Mouse (Mus musculus): ENCODE data around the gene Rhoj. TPM values are rescaled to one million over a fixed set of nuclear protein-coding genes. Genes with fewer than 3 reads are reported as not detected.
"Not testable (repeated sequence)": the region's sequence is repeated elsewhere in the genome, so short reads cannot be mapped to it uniquely, and the experiment has no call there.

The Rhoj gene
- polyA plus RNA-seq, 1 experiment = 17.5 TPM

DNA sequence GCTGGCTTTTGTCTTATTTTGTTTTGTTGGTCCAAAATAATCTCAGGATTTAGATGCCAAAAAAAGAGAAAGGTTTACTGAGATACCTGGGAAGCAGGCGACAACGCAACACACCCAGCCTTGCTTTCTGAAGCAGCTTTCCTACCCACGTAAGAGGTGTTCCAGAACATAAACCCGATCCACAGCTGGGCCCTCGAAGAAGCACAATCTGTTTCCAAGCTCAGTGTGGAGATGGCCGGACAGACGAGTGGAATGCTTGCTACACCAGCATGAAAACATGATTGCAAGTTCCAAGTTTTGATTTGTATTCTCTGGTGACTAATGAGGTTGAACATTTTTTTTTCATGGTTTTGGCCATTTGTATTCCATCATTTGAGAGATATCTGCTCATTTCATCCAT, 32.2 kb downstream of the Rhoj start:
- no peaks in the 10 kb centered on the region for H3K4me1 ChIP-seq (ENCODE audit: control insufficient read depth, insufficient read depth, insufficient read length, low read length)
- TF ChIP-seq POLR2A (IDR thresholded peaks at IDR 0.05; ENCODE audit: low read depth, low read length) (no peak), CTCF (IDR thresholded peaks at IDR 0.05; ENCODE audit: extremely low read depth, insufficient read length, insufficient replicate concordance, low read depth, low read length) (no peak)
- 86% methylated on average over 7 of the region's 7 CpGs for WGBS
- H3K36me3 ChIP-seq (ENCODE audit: control insufficient read depth, insufficient read depth, low read length) = no peaks in the 10 kb centered on the region
- no peak overlapping the region for H3K4me3 ChIP-seq (ENCODE audit: low read depth, low read length)
- no peaks in the 10 kb centered on the region for H3K27me3 ChIP-seq (ENCODE audit: control insufficient read depth, insufficient read depth, low read length)
- H3K27ac ChIP-seq (ENCODE audit: insufficient read depth, low read depth, low read length) = no peak overlapping the region

DNA sequence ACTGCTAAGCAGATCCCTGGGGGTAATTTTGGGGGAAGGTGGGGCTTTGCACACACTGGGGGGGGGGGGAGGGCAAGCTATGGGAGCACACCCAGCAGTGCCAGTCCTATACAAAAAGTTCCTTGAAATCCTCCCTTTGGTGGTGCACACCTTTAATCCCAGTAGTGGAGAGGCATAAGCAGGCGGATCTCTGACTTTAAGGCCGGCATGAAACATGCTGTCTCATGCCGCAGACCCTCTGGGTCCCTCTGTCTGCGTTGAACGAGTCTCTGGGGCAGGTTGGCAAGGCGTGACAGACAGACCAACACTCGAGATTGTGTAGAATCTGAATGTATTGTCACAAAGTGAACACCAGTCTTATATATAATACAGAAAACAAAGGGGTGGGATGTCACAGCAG, 40.4 kb downstream of the Rhoj start:
- H3K36me3 ChIP-seq (ENCODE audit: control insufficient read depth, insufficient read depth, low read length) = no peaks in the 10 kb centered on the region
- 57% methylated on average over 7 of the region's 7 CpGs for WGBS
- TF ChIP-seq CTCF (IDR thresholded peaks at IDR 0.05; ENCODE audit: extremely low read depth, insufficient read length, insufficient replicate concordance, low read depth, low read length) = no peak
- TF ChIP-seq POLR2A (IDR thresholded peaks at IDR 0.05; ENCODE audit: low read depth, low read length) = no peak
- H3K27ac ChIP-seq (ENCODE audit: insufficient read depth, low read depth, low read length) = no peak overlapping the region
- H3K27me3 ChIP-seq (ENCODE audit: control insufficient read depth, insufficient read depth, low read length) = no peaks in the 10 kb centered on the region
- H3K4me3 ChIP-seq (ENCODE audit: low read depth, low read length) = no peak overlapping the region
- no peaks in the 10 kb centered on the region for H3K4me1 ChIP-seq (ENCODE audit: control insufficient read depth, insufficient read depth, insufficient read length, low read length)

DNA sequence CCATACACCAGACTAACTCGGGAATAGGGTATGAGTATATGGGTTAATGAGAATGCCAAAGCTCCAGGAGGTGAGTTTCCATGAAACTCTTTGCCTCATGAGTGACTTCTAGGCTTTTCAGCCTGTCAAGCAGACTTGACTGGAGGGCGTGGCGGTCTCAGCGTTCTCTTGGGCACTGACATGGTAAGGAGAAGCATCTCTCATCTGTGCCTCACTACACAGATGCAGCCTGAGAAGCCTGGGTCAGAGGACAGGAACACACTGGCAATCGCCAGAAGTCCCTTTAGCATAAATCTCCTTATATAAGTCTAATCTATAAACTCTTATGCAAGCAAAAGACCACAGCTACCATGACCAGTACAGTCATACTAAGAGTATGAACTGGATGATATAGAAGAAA, 41.4 kb downstream of the Rhoj start:
- not testable (repeated sequence) for H3K27me3 ChIP-seq (ENCODE audit: control insufficient read depth, insufficient read depth, low read length); H3K27ac ChIP-seq (ENCODE audit: insufficient read depth, low read depth, low read length); H3K4me1 ChIP-seq (ENCODE audit: control insufficient read depth, insufficient read depth, insufficient read length, low read length); H3K4me3 ChIP-seq (ENCODE audit: low read depth, low read length); H3K36me3 ChIP-seq (ENCODE audit: control insufficient read depth, insufficient read depth, low read length)
- WGBS = 71% methylated on average over 5 of the region's 5 CpGs

DNA sequence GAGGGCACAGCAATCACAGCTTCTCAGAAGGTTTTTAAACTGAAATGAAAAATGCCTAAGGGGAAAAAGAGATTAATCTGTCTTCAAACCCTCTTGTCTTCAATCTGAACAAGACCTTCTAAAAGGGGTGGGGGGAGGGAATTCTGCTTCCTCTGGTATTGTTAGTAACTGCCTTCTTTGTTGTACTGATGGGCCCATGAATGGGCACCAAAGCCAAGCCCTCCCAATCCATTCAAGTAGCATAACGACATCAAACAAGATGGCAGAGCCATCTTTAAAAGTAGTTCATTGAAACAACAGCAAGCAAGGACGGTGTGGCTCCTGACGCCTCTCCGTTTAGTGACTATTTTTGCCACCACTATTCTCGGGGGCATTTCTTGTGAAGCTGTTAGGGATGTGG, 42.6 kb downstream of the Rhoj start:
- WGBS = 91% methylated on average over 5 of the region's 5 CpGs
- Histone ChIP-seq H3K27me3 (ENCODE audit: control insufficient read depth, insufficient read depth, low read length) (no peaks in the 10 kb centered on the region), H3K4me1 (ENCODE audit: control insufficient read depth, insufficient read depth, insufficient read length, low read length) (no peaks in the 10 kb centered on the region)

DNA sequence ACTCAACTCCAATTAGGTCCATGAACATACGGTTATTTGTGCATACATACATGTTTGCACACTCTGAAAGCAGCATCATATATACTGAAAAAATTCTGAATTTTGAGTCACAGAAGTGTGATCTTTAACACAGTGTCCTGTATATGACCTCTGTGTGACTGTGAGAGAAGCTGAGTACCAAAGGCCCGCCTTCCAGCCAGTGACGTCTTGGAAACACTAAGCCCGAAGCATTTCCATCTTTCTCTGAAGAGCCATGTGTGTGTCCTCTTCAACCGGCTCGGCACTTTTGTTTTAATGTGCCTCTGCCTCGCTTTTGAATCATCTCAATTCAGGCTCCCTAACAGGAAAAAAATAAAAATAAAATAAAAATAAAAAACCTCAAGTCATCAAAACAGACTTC, 43.7 kb downstream of the Rhoj start:
- H3K27ac ChIP-seq (ENCODE audit: insufficient read depth, low read depth, low read length) = no peak overlapping the region
- 63% methylated on average over 7 of the region's 7 CpGs for WGBS
- H3K4me3 ChIP-seq (ENCODE audit: low read depth, low read length) = no peak overlapping the region

More for the DNA sequence above, 42.6 kb downstream of the Rhoj start:
- TF ChIP-seq CTCF (IDR thresholded peaks at IDR 0.05; ENCODE audit: extremely low read depth, insufficient read length, insufficient replicate concordance, low read depth, low read length) (no peak), POLR2A (IDR thresholded peaks at IDR 0.05; ENCODE audit: low read depth, low read length) (no peak)
- H3K4me3 ChIP-seq (ENCODE audit: low read depth, low read length) = no peak overlapping the region
- no peak overlapping the region for H3K27ac ChIP-seq (ENCODE audit: insufficient read depth, low read depth, low read length)
- H3K36me3 ChIP-seq (ENCODE audit: control insufficient read depth, insufficient read depth, low read length) = no peaks in the 10 kb centered on the region

DNA sequence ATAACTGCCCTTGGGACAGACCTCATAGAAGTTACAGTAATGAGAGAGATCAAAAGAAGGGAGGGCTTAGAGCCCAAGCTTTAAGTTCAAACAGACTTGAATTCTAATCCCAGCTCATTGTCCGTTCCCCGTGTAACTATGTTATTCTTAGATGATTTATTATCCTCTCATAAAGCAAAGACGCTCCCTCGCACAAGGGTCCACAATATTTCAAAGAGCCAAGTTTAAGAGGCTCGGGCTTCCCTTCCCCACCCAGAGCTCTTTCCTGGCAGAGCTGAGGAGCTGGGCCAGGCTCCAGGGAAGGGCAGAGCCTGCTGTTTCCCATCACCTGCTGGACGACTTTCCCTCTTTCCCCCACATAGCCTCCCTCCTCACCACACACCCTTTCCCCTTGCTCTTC, 44.3 kb downstream of the Rhoj start:
- no peaks in the 10 kb centered on the region for H3K36me3 ChIP-seq (ENCODE audit: control insufficient read depth, insufficient read depth, low read length)
- no peaks in the 10 kb centered on the region for H3K4me1 ChIP-seq (ENCODE audit: control insufficient read depth, insufficient read depth, insufficient read length, low read length)
- no peaks in the 10 kb centered on the region for H3K27me3 ChIP-seq (ENCODE audit: control insufficient read depth, insufficient read depth, low read length)
- WGBS = 14% methylated on average over 6 of the region's 6 CpGs
- no peak overlapping the region for H3K4me3 ChIP-seq (ENCODE audit: low read depth, low read length)
- no peak overlapping the region for H3K27ac ChIP-seq (ENCODE audit: insufficient read depth, low read depth, low read length)
- TF ChIP-seq POLR2A (IDR thresholded peaks at IDR 0.05; ENCODE audit: low read depth, low read length) (no peak), CTCF (IDR thresholded peaks at IDR 0.05; ENCODE audit: extremely low read depth, insufficient read length, insufficient replicate concordance, low read depth, low read length) (no peak)

More for the DNA sequence above, 43.7 kb downstream of the Rhoj start:
- TF ChIP-seq CTCF (IDR thresholded peaks at IDR 0.05; ENCODE audit: extremely low read depth, insufficient read length, insufficient replicate concordance, low read depth, low read length) = no peak
- TF ChIP-seq POLR2A (IDR thresholded peaks at IDR 0.05; ENCODE audit: low read depth, low read length) = no peak
- H3K4me1 ChIP-seq (ENCODE audit: control insufficient read depth, insufficient read depth, insufficient read length, low read length) = no peaks in the 10 kb centered on the region
- no peaks in the 10 kb centered on the region for H3K27me3 ChIP-seq (ENCODE audit: control insufficient read depth, insufficient read depth, low read length)
- H3K36me3 ChIP-seq (ENCODE audit: control insufficient read depth, insufficient read depth, low read length) = no peaks in the 10 kb centered on the region

DNA sequence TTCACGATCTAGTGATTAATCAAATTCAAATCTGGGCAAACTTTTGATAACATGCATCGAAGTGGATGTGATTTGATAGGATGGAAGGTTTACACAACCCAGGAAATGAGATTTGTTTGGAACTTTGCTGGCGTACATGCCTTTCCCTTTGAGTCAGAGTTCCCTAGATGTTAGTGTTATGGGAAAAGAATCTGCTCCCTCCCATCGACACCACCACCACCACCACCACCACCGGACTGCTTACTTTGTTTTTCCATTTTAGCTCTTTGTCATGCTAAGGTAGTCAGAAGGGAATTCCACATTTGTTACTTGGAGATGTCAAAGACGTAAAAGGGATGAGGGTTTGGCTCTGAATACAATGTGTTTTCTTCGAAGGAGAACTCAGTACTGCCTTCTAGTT, 46.2 kb downstream of the Rhoj start:
- Histone ChIP-seq H3K27ac (ENCODE audit: insufficient read depth, low read depth, low read length) (peak overlapping the region; percentile 23; the same call in 1 of the 2 replicates), H3K4me3 (ENCODE audit: low read depth, low read length) (no peak overlapping the region), H3K4me1 (ENCODE audit: control insufficient read depth, insufficient read depth, insufficient read length, low read length) (no peaks in the 10 kb centered on the region), H3K27me3 (ENCODE audit: control insufficient read depth, insufficient read depth, low read length) (no peaks in the 10 kb centered on the region), H3K36me3 (ENCODE audit: control insufficient read depth, insufficient read depth, low read length) (no peaks in the 10 kb centered on the region)
- 75% methylated on average over 7 of the region's 7 CpGs for WGBS
- no peak for TF ChIP-seq CTCF (IDR thresholded peaks at IDR 0.05; ENCODE audit: extremely low read depth, insufficient read length, insufficient replicate concordance, low read depth, low read length)
- no peak for TF ChIP-seq POLR2A (IDR thresholded peaks at IDR 0.05; ENCODE audit: low read depth, low read length)

DNA sequence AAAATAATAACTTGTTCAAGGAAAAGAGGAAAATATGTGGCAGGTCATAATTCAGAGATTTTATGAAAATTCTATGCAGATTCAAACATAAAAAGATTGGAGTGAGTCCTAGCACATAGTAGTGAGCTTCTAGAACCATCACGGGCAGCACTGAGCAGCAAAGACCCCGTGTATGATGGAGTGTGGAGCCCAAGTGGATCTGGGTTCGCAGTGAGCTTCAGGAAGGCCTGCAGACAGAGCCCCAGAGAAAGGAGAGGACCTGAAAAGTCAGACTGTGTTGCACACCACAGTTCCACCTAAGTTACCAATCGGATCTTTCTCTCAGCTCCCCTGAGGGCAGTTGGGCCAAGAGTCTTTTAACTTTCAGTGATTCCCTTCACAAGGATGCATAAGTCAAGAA, 49.7 kb downstream of the Rhoj start:
- TF ChIP-seq POLR2A (IDR thresholded peaks at IDR 0.05; ENCODE audit: low read depth, low read length) (no peak), CTCF (IDR thresholded peaks at IDR 0.05; ENCODE audit: extremely low read depth, insufficient read length, insufficient replicate concordance, low read depth, low read length) (no peak)
- Histone ChIP-seq H3K4me3 (ENCODE audit: low read depth, low read length) (no peak overlapping the region), H3K27ac (ENCODE audit: insufficient read depth, low read depth, low read length) (no peak overlapping the region), H3K4me1 (ENCODE audit: control insufficient read depth, insufficient read depth, insufficient read length, low read length) (no peaks in the 10 kb centered on the region), H3K36me3 (ENCODE audit: control insufficient read depth, insufficient read depth, low read length) (no peaks in the 10 kb centered on the region), H3K27me3 (ENCODE audit: control insufficient read depth, insufficient read depth, low read length) (no peaks in the 10 kb centered on the region)
- 90% methylated on average over 4 of the region's 4 CpGs for WGBS
